In genomic region chr10:77152178-77152621, GRCm38 (mm10) we compare ENCODE assay signal across 7 mouse cellular contexts. TPM values are rescaled to one million over a fixed set of nuclear protein-coding genes. Genes with fewer than 3 reads are reported as not detected.
DNase-seq lines count a peak whose midpoint lies in the region; ATAC-seq and TF ChIP-seq lines count a peak whose summit lies in the region.

No protein-coding gene starts in this region.

- H3K27ac ChIP-seq in hindbrain, embryonic 15.5 days (replicated peaks) = peak overlapping the region; percentile 59; the same call in 1 of the 2 replicates
- H3K27ac ChIP-seq in liver, embryonic 16.5 days (ENCODE audit: low read length) = no peak overlapping the region
- no peak overlapping the region for H3K27ac ChIP-seq in cerebellum, adult 2 months (ENCODE audit: insufficient read depth, low read length)

- no peak for TF ChIP-seq POLR2A in cerebellum, adult 2 months (IDR thresholded peaks at IDR 0.05; ENCODE audit: borderline replicate concordance, insufficient read depth, low read length)

- 10% methylated on average over 2 of the region's 2 CpGs for WGBS in hindbrain, embryonic 15.5 days
- 49% methylated on average over 2 of the region's 2 CpGs for WGBS in liver, embryonic 16.5 days (ENCODE audit: insufficient replicate concordance)
- 40% methylated on average over 2 of the region's 2 CpGs for WGBS in cerebellum, adult 2 months

- no peaks in the 10 kb centered on the region for H3K9me3 ChIP-seq in hindbrain, embryonic 15.5 days
- H3K9me3 ChIP-seq in liver, embryonic 16.5 days (replicated peaks; ENCODE audit: control insufficient read depth, low read length) = no peaks in the 10 kb centered on the region

- H3K36me3 ChIP-seq in hindbrain, embryonic 15.5 days = no peaks in the 10 kb centered on the region
- H3K36me3 ChIP-seq in liver, embryonic 16.5 days (ENCODE audit: control insufficient read depth, insufficient read depth) = no peaks in the 10 kb centered on the region

- no peak overlapping the region for H3K9ac ChIP-seq in hindbrain, embryonic 15.5 days
- no peak overlapping the region for H3K9ac ChIP-seq in liver, embryonic 16.5 days (ENCODE audit: low read depth, low read length)

- H3K4me3 ChIP-seq in hindbrain, embryonic 15.5 days = no peak overlapping the region
- H3K4me3 ChIP-seq in liver, embryonic 16.5 days (ENCODE audit: low read depth, low read length) = no peak overlapping the region
- H3K4me3 ChIP-seq in cerebellum, adult 2 months (replicated peaks; ENCODE audit: insufficient read depth, low read depth, low read length) = no peak overlapping the region

- DNase-seq in ES-CJ7 (ENCODE audit: low read depth, low spot score) (peak; percentile 96), WW6 (ENCODE audit: low read depth, low spot score) (peak; percentile 74)
- no peak for DNase-seq in frontal cortex, postnatal 36 days (ENCODE audit: low spot score in 2 of 2)
- no peak for DNase-seq in cerebellum, adult 2 months
- no peak for DNase-seq in urinary bladder, postnatal 10 days (ENCODE audit: low spot score)

- H3K4me1 ChIP-seq in hindbrain, embryonic 15.5 days (replicated peaks) = peaks cover 28% of the 10 kb centered on the region
- H3K4me1 ChIP-seq in liver, embryonic 16.5 days (ENCODE audit: control insufficient read depth, low read depth, low read length) = peaks cover 4% of the 10 kb centered on the region
- no peaks in the 10 kb centered on the region for H3K4me1 ChIP-seq in cerebellum, adult 2 months (ENCODE audit: control insufficient read depth, insufficient read depth, low read length)

- TF ChIP-seq CTCF in cerebellum, adult 2 months (IDR thresholded peaks at IDR 0.05; ENCODE audit: borderline replicate concordance, insufficient read depth, low read depth, low read length) = no peak

- H3K4me2 ChIP-seq in hindbrain, embryonic 15.5 days = no peak overlapping the region
- no peak overlapping the region for H3K4me2 ChIP-seq in liver, embryonic 16.5 days (ENCODE audit: low read depth, low read length)

- 0 out of 2 replicates have a peak, but pooled peaks cover 2% of the 10 kb centered on the region for H3K27me3 ChIP-seq in hindbrain, embryonic 15.5 days
- no peaks in the 10 kb centered on the region; the same call in 1 of the 2 replicates for H3K27me3 ChIP-seq in liver, embryonic 16.5 days (ENCODE audit: control insufficient read depth, insufficient read depth, low read depth, low read length)
- H3K27me3 ChIP-seq in cerebellum, adult 2 months (ENCODE audit: control insufficient read depth, insufficient read depth, low read length) = no peaks in the 10 kb centered on the region

- peak; percentile 60; the same call in 1 of the 2 replicates for ATAC-seq in hindbrain, embryonic 15.5 days (ENCODE audit: low FRiP score, low read depth)
- peak; percentile 30; the same call in 1 of the 2 replicates for ATAC-seq in liver, embryonic 16.5 days (ENCODE audit: low read depth)

RNA-seq across cellular contexts. Expression of gene Col18a1, which starts 14.1 kb away (rescaled TPM):
- polyA plus RNA-seq in hindbrain, embryonic 15.5 days (2015; fragmentation: Nextera tagmentation; extraction: Ambion mirVana) = 39.2 and 40.0 TPM in 2 replicates
- 87.9 and 104 TPM in 2 replicates for polyA plus RNA-seq in liver, embryonic 16.5 days (2015; fragmentation: Nextera tagmentation; extraction: Ambion mirVana)
- 45.7 and 52.8 TPM in 2 replicates for polyA plus RNA-seq in cerebellum, adult 2 months (2012; rRNA removed)

Comparison
In these comparisons a context has a peak if more than half of its experiments do, and no peak if none do; other contexts are left out.
1. DNase-seq: peak in ES-CJ7 (single experiment) and WW6 (single experiment); none in frontal cortex, postnatal 36 days (0 of 2), cerebellum, adult 2 months (0 of 2) and urinary bladder, postnatal 10 days (single experiment).